Mouse (Mus musculus): ENCODE results near the gene Wnt2b. TPM values are rescaled to one million over a fixed set of nuclear protein-coding genes. Genes with fewer than 3 reads are reported as not detected.

The Wnt2b gene
- polyA plus RNA-seq, 1 experiment = 0.13 TPM

GRCm38 (mm10) chr3:104954551-104954950, 7.2 kb downstream of the Wnt2b start:
- Histone ChIP-seq H3K27me3 (ENCODE audit: control insufficient read depth, insufficient read depth, insufficient read length) (no peaks in the 10 kb centered on the region), H3ac (ENCODE audit: control insufficient read depth, insufficient read length) (no peak overlapping the region), H3K4me2 (ENCODE audit: low read depth) (no peak overlapping the region), H3K36me3 (ENCODE audit: control insufficient read depth, insufficient read depth) (peaks cover 4% of the 10 kb centered on the region), H3K4me3 (no peak overlapping the region), H3K79me2 (ENCODE audit: control insufficient read depth, insufficient read depth) (no peaks in the 10 kb centered on the region)
- TF ChIP-seq E2F4 (IDR thresholded peaks at IDR 0.05; ENCODE audit: insufficient read depth) (no peak), SRF (IDR thresholded peaks at IDR 0.05; ENCODE audit: control insufficient read depth, insufficient read length, low read depth) (no peak), MYOG (IDR thresholded peaks at IDR 0.05; ENCODE audit: control insufficient read depth in 1 of 3, insufficient read depth in 1 of 3, insufficient read length in 2 of 3, low read depth in 2 of 3) (no peak), USF1 (IDR thresholded peaks at IDR 0.05; ENCODE audit: low read depth) (no peak), POLR2A (IDR thresholded peaks at IDR 0.05; ENCODE audit: insufficient read length, low read depth) (no peak), TCF12 (IDR thresholded peaks at IDR 0.05; ENCODE audit: insufficient read depth, poor library complexity, severe bottlenecking) (no peak), MAX (IDR thresholded peaks at IDR 0.05; ENCODE audit: low read depth) (no peak), MYOD1 (IDR thresholded peaks at IDR 0.05; ENCODE audit: control insufficient read depth in 1 of 3, insufficient read length in 2 of 3, low read depth in 2 of 3) (no peak), REST (IDR thresholded peaks at IDR 0.05; ENCODE audit: insufficient read depth, insufficient read length) (no peak), POLR2AphosphoS2 (IDR thresholded peaks at IDR 0.05; ENCODE audit: insufficient read length, low read depth) (no peak), TCF3 (IDR thresholded peaks at IDR 0.05; ENCODE audit: insufficient read length, low read depth) (no peak), CEBPB (IDR thresholded peaks at IDR 0.05; ENCODE audit: insufficient read depth, poor library complexity, severe bottlenecking) (no peak)

- H3K79me2 ChIP-seq (ENCODE audit: control insufficient read depth, insufficient read depth) = no peaks in the 10 kb centered on the region
- H3K4me2 ChIP-seq (ENCODE audit: low read depth) = no peak overlapping the region
- no peaks in the 10 kb centered on the region for H3K27me3 ChIP-seq (ENCODE audit: control insufficient read depth, insufficient read depth, insufficient read length)
- H3K4me3 ChIP-seq = no peak overlapping the region
- no peak overlapping the region for H3ac ChIP-seq (ENCODE audit: control insufficient read depth, insufficient read length)
- peaks cover 4% of the 10 kb centered on the region for H3K36me3 ChIP-seq (ENCODE audit: control insufficient read depth, insufficient read depth)
- no peak for TF ChIP-seq USF1 (IDR thresholded peaks at IDR 0.05; ENCODE audit: low read depth)
- TF ChIP-seq REST (IDR thresholded peaks at IDR 0.05; ENCODE audit: insufficient read depth, insufficient read length) = no peak
- no peak for TF ChIP-seq POLR2AphosphoS2 (IDR thresholded peaks at IDR 0.05; ENCODE audit: insufficient read length, low read depth)
- TF ChIP-seq TCF12 (IDR thresholded peaks at IDR 0.05; ENCODE audit: insufficient read depth, poor library complexity, severe bottlenecking) = no peak
- no peak for TF ChIP-seq TCF3 (IDR thresholded peaks at IDR 0.05; ENCODE audit: insufficient read length, low read depth)
- TF ChIP-seq E2F4 (IDR thresholded peaks at IDR 0.05; ENCODE audit: insufficient read depth) = no peak
- TF ChIP-seq MYOD1 (IDR thresholded peaks at IDR 0.05; ENCODE audit: control insufficient read depth in 1 of 3, insufficient read length in 2 of 3, low read depth in 2 of 3) = no peak
- no peak for TF ChIP-seq POLR2A (IDR thresholded peaks at IDR 0.05; ENCODE audit: insufficient read length, low read depth)
- no peak for TF ChIP-seq SRF (IDR thresholded peaks at IDR 0.05; ENCODE audit: control insufficient read depth, insufficient read length, low read depth)
- TF ChIP-seq MYOG (IDR thresholded peaks at IDR 0.05; ENCODE audit: control insufficient read depth in 1 of 3, insufficient read depth in 1 of 3, insufficient read length in 2 of 3, low read depth in 2 of 3) = no peak
- TF ChIP-seq CEBPB (IDR thresholded peaks at IDR 0.05; ENCODE audit: insufficient read depth, poor library complexity, severe bottlenecking) = no peak
- no peak for TF ChIP-seq MAX (IDR thresholded peaks at IDR 0.05; ENCODE audit: low read depth)
Observed at GRCm38 (mm10) chr3:104954137-104954536, 7.6 kb downstream of the Wnt2b start.

- Histone ChIP-seq H3K79me2 (ENCODE audit: control insufficient read depth, insufficient read depth) (no peaks in the 10 kb centered on the region), H3K4me3 (no peak overlapping the region), H3ac (ENCODE audit: control insufficient read depth, insufficient read length) (no peak overlapping the region), H3K4me2 (ENCODE audit: low read depth) (no peak overlapping the region), H3K36me3 (ENCODE audit: control insufficient read depth, insufficient read depth) (peaks cover 4% of the 10 kb centered on the region), H3K27me3 (ENCODE audit: control insufficient read depth, insufficient read depth, insufficient read length) (no peaks in the 10 kb centered on the region)
- TF ChIP-seq SRF (IDR thresholded peaks at IDR 0.05; ENCODE audit: control insufficient read depth, insufficient read length, low read depth) (no peak), CEBPB (IDR thresholded peaks at IDR 0.05; ENCODE audit: insufficient read depth, poor library complexity, severe bottlenecking) (no peak), POLR2A (IDR thresholded peaks at IDR 0.05; ENCODE audit: insufficient read length, low read depth) (no peak), E2F4 (IDR thresholded peaks at IDR 0.05; ENCODE audit: insufficient read depth) (no peak), USF1 (IDR thresholded peaks at IDR 0.05; ENCODE audit: low read depth) (no peak), MAX (IDR thresholded peaks at IDR 0.05; ENCODE audit: low read depth) (no peak), POLR2AphosphoS2 (IDR thresholded peaks at IDR 0.05; ENCODE audit: insufficient read length, low read depth) (no peak)
Observed at GRCm38 (mm10) chr3:104952891-104953670, 8.6 kb downstream of the Wnt2b start.

GRCm38 (mm10) chr3:104950926-104951325, 10.8 kb downstream of the Wnt2b start:
- Histone ChIP-seq H3K79me2 (ENCODE audit: control insufficient read depth, insufficient read depth) (no peaks in the 10 kb centered on the region), H3ac (ENCODE audit: control insufficient read depth, insufficient read length) (no peak overlapping the region), H3K4me3 (no peak overlapping the region), H3K36me3 (ENCODE audit: control insufficient read depth, insufficient read depth) (peaks cover 4% of the 10 kb centered on the region), H3K27me3 (ENCODE audit: control insufficient read depth, insufficient read depth, insufficient read length) (no peaks in the 10 kb centered on the region), H3K4me2 (ENCODE audit: low read depth) (no peak overlapping the region)
- TF ChIP-seq TCF12 (IDR thresholded peaks at IDR 0.05; ENCODE audit: insufficient read depth, poor library complexity, severe bottlenecking) (no peak), SRF (IDR thresholded peaks at IDR 0.05; ENCODE audit: control insufficient read depth, insufficient read length, low read depth) (no peak), USF1 (IDR thresholded peaks at IDR 0.05; ENCODE audit: low read depth) (no peak), POLR2AphosphoS2 (IDR thresholded peaks at IDR 0.05; ENCODE audit: insufficient read length, low read depth) (no peak), TCF3 (IDR thresholded peaks at IDR 0.05; ENCODE audit: insufficient read length, low read depth) (no peak), CEBPB (IDR thresholded peaks at IDR 0.05; ENCODE audit: insufficient read depth, poor library complexity, severe bottlenecking) (no peak), MYOD1 (IDR thresholded peaks at IDR 0.05; ENCODE audit: control insufficient read depth in 1 of 3, insufficient read length in 2 of 3, low read depth in 2 of 3) (no peak), REST (IDR thresholded peaks at IDR 0.05; ENCODE audit: insufficient read depth, insufficient read length) (no peak), MYOG (IDR thresholded peaks at IDR 0.05; ENCODE audit: control insufficient read depth in 1 of 3, insufficient read depth in 1 of 3, insufficient read length in 2 of 3, low read depth in 2 of 3) (no peak)

Data from myocyte (in vitro differentiated cells).